Mouse (Mus musculus) lung, adult 2 months (tissue): ENCODE data around the gene Fhad1. TPM values are rescaled to one million over a fixed set of nuclear protein-coding genes. Genes with fewer than 3 reads are reported as not detected.
"Not testable (repeated sequence)": the region's sequence is repeated elsewhere in the genome, so short reads cannot be mapped to it uniquely, and the experiment has no call there.

Experiments used
- DNase-seq: peaks from one replicate; pipeline ENCODE4 v3.0.0; 2022
- H3K4me1 ChIP-seq: fragments of 200-500 bp; 2 replicates; pipeline ENCODE4 v1.6.1; 2011; ENCODE audit warnings: low read length; ENCODE audit not compliant: control insufficient read depth, insufficient read depth
- H3K4me3 ChIP-seq: fragments of 200-500 bp; replicated peaks from 2 replicates; pipeline ENCODE3; 2011; ENCODE audit warnings: low read depth, mild to moderate bottlenecking, control low read depth, low read length; ENCODE audit errors: extremely low read depth
- CTCF ChIP-seq: fragments of 200-500 bp; IDR thresholded peaks from 2 replicates; pipeline ENCODE4 v1.5.1; 2011; ENCODE audit warnings: mild to moderate bottlenecking, low read length, control low read depth; ENCODE audit not compliant: insufficient read depth
- POLR2A ChIP-seq: fragments of 200-500 bp; IDR thresholded peaks from 2 replicates; pipeline ENCODE4 v1.6.1; 2011; ENCODE audit warnings: low read depth, mild to moderate bottlenecking, control low read depth, low read length, borderline replicate concordance; ENCODE audit errors: extremely low read depth
- WGBS: fragments of 180-500 bp; shearing (Covaris S2); methylation state at CpG from one replicate; pipeline ENCODE4 v1.1.7; 2018; 5-methylcytosine and 5-hydroxymethylcytosine counted together
- polyA plus RNA-seq: library from polyadenylated mRNA; depleted of rRNA; stranded (reverse); fragments of >200 nt; gene quantifications from 2 replicates; pipeline ENCODE4 v1.2.3, GENCODE M21; 2012

Fhad1 gene
- polyA plus RNA-seq, 1 experiment: 7.9 TPM

DNA sequence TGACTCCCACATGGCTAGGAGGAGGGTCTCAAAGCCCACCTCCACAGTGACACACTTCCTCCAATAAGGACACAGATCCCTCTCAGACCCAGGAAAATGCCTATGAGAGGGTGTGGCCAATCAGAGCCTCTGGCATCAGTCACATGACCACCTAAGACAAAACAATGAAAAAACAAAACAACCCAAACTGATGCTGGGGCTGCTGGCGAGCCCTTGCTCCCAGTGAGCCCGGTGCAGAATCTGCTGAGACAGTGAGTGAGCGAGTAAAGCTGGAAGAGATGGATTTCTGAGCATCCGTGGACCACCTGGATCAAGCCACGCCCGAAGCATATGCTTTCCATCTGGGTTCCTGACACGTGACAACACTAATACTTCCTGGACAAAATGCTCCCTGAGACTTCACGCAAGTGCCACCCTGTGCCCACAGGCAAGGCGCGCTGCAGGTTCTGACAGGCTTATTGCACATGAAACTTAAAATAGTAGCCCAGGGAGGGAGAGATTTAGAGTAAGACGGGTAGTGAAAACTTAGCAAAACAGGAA lies 16.5 kb downstream of the Fhad1 start:
- WGBS: 26% methylated on average over 11 of the region's 11 CpGs
- H3K4me3 ChIP-seq: no peak overlapping the region
- no peak for DNase-seq
- H3K4me1 ChIP-seq: no peaks in the 10 kb centered on the region
- no peak for TF ChIP-seq POLR2A
- no peak for TF ChIP-seq CTCF

DNA sequence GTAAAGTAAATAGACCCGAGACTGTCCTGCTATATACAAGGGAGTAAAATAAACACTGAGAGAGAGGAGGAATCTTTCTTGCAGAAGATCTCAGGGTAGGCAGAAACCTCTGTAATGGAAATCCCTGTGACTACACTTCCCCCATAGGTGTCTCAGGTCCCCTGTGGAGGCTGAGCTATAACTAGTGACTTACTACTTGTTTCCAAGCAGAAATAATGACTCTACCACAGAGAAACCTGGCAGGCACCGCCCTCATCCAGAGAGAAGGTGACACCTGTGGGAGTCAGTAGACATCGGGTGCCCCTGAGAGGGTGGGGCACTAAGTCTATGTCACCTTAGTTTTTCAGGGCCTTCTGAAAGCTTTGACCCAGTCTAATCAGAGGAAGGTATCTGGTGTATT lies 18.0 kb downstream of the Fhad1 start:
- H3K4me3 ChIP-seq: no peak overlapping the region
- TF ChIP-seq CTCF (no peak), POLR2A (no peak)
- WGBS: 63% methylated on average over 3 of the region's 3 CpGs
- DNase-seq: no peak
- no peaks in the 10 kb centered on the region for H3K4me1 ChIP-seq

DNA sequence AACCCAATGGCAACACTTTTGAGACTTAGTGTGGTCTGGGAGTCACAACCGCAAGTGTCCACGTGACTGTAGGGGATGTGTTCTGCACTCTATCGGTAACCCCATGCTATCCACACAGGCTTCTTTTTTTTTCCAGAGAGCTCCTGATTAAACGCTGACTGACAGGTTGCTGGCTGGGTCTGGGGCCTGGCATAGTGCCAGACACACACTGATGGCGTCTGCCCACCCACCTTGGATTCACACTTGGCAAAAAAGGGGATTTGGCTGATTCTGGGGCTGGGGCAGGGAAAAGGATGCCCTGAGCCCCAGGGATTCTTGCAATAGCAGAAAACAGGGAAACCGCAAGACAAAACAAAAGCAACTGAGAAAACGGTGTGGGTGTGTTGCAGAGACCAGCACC lies 18.8 kb downstream of the Fhad1 start:
- no peak for TF ChIP-seq POLR2A
- TF ChIP-seq CTCF: no peak
- no peak overlapping the region for H3K4me3 ChIP-seq
- no peak for DNase-seq
- no peaks in the 10 kb centered on the region for H3K4me1 ChIP-seq
- 65% methylated on average over 7 of the region's 7 CpGs for WGBS

DNA sequence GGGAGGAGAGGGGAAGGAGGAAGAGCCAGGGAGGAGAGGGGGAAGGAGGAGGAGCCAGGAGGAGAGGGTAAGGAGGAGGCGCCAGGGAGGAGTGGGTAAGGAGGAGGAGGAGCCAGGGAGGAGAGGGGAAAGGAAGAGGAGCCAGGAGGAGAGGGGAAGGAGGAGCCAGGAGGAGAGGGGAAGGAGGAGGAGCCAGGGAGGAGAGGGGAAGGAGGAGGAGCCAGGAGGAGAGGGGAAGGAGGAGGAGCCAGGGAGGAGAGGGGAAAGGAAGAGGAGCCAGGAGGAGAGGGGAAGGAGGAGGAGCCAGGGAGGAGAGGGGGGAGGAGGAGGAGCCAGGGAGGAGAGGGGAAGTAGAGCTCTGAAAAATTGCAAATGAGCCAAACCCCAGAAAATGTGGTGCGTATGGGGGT lies 20.8 kb downstream of the Fhad1 start:
- WGBS: 63% methylated on average over 1 of the region's 2 CpGs
- H3K4me1 ChIP-seq, DNase-seq, H3K4me3 ChIP-seq: not testable (repeated sequence)

DNA sequence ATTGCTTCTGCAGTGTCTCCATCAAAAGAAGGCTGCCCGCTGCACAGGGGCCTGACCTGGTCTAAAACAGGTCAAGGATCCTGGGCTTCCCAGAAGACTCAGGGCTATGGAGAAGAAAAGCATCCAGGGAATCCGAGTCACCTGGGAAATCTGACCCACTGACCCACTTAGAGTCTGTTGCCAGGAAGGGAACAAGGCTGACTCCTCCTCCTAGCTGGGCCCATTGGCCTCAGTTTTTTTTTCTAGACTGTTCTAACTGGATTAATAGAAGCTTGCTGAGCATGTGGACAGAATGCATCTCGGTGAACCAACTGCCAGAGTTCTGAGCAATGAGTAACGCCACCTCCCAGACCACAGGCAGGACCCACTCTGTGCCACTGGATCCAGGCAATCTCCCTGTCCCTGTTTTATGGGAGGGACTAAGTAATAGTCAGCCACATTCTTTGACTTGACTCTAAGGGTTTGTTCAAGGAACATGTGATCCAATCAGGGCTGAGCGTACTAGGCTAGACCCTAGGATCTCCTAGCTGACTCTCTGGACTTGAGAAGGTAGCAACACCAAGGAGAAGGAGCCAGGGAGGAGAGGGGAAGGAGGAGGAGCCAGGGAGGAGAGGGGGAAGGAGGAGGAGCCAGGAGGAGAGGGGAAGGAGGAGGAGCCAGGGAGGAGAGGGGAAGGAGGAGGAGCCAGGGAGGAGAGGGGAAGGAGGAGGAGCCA lies 21.4 kb downstream of the Fhad1 start:
- Histone ChIP-seq H3K4me3 (no peak overlapping the region), H3K4me1 (no peaks in the 10 kb centered on the region)
- DNase-seq: no peak
- 70% methylated on average over 5 of the region's 5 CpGs for WGBS
- TF ChIP-seq POLR2A: no peak
- TF ChIP-seq CTCF: no peak

DNA sequence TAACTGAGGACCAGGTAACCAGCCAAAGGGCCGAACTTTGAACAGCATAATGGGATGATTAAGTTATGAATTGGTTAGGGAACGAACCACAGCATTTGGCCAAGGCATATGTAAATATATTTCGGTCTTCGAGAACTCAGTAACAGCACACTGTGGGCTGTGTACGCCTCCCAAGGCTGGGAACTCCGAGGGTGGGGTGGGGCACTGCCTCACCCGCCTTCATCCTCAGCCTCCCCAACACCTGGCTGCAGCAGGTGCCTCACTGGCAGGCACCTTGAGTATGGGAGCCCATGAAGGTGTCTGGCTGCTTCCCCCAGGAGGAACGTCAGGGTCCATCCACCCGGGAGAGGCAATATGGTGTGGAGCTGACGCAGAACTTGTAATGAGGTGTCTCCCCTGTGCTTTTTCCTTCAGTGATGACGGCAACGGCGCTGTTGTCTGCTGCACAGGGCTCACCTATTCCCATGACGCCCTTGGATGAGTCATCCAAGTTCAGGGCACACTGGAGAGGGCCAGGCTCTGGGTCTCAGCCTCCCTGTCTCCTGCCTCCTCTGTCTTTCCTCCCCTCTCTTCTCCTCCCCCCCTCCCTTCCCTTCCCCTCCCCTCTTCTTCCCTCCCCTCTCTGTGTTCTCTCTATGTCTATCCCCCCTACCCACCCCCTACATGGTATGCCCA lies 22.2 kb downstream of the Fhad1 start:
- 75% methylated on average over 14 of the region's 14 CpGs for WGBS
- TF ChIP-seq POLR2A (no peak), CTCF (no peak)
- H3K4me3 ChIP-seq: no peak overlapping the region
- H3K4me1 ChIP-seq: no peaks in the 10 kb centered on the region
- DNase-seq: no peak

DNA sequence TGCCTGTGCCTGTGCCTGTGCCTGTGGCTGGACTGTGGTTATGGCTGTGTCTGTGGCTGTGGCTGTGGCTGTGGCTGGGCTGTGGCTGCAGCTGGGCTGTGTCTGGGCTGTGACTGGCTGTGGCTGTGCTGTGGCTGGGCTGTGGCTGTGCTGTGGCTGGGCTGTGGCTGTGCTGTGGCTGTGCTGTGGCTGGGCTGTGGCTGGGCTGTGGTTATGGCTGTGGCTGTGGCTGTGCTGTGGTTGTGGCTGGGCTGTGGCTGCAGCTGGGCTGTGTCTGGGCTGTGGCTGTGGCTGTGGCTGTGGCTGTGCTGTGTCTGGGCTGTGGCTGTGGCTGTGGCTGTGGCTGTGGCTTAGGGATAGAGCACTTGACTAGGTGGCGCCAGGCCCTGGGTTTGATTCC lies 26.7 kb downstream of the Fhad1 start:
- WGBS: 86% methylated on average over 1 of the region's 1 CpGs
- Histone ChIP-seq H3K4me1 (no peaks in the 10 kb centered on the region), H3K4me3 (no peak overlapping the region)
- no peak for DNase-seq
- no peak for TF ChIP-seq POLR2A
- no peak for TF ChIP-seq CTCF

DNA sequence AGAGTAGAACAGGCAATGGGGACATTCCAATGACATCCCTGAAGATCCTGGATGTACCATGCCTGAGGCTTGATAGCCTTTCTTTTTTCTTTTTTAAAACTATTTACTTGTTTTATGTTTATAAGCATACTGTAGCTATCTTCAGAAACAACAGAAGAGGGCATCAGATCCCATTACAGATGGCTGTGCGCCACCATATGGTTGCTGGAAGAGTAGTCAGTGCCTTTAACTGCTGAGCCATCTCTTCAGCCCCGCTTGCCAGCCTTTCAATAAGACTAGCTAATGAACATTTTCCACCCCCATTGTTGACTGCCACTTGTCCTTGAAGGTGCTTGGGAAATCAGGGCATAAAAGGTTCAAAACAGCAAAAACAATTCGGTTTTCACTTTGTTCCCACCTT lies 31.2 kb downstream of the Fhad1 start:
- DNase-seq: no peak
- 58% methylated on average over 3 of the region's 3 CpGs for WGBS
- no peak for TF ChIP-seq POLR2A
- TF ChIP-seq CTCF: no peak

DNA sequence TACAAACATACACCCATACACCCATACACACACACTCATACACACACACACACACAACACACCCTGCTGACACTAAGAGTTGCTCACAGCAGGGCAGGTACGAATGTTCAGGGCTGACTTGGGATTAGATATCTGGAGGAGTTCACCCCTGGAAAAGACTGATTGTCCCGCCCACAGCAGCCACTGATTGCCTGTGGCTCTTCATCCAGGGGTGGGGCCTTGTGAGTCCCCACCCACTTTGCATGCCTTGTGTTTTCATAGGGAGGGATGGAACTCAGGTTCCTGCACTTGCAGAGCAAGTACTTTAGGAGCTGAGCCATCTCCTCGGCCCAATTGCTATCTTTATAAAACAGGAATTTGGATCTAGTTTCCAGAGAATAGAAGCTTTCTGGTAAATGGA lies 33.4 kb downstream of the Fhad1 start:
- WGBS: 72% methylated on average over 3 of the region's 3 CpGs
- no peak for DNase-seq
- H3K4me1 ChIP-seq: no peaks in the 10 kb centered on the region

More for the DNA sequence above, 31.2 kb downstream of the Fhad1 start:
- Histone ChIP-seq H3K4me1 (no peaks in the 10 kb centered on the region), H3K4me3 (no peak overlapping the region)

DNA sequence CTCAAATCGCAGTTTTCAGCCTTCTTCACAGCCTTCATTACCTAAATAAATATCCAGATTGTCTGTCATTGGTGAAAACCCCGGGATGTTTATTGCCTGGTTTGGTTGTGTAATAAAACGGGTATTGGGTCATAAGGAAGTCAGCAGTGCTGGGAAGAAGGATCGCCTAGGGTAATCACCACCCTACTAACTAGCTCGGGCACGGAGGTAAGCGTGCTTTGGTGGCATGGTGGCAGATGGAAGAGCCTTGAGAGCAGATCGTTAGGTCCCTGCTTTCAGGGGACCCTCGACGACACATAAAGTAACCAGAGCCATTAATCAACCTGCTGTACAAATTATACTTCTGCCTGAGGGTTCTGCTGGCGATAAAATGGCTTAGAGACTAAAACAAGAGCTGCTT lies 36.3 kb downstream of the Fhad1 start:
- Histone ChIP-seq H3K4me1 (no peaks in the 10 kb centered on the region), H3K4me3 (no peak overlapping the region)
- 55% methylated on average over 11 of the region's 11 CpGs for WGBS
- TF ChIP-seq POLR2A: no peak
- TF ChIP-seq CTCF: no peak
- no peak for DNase-seq

More for the DNA sequence above, 33.4 kb downstream of the Fhad1 start:
- no peak overlapping the region for H3K4me3 ChIP-seq
- TF ChIP-seq POLR2A (no peak), CTCF (no peak)
